Mouse (Mus musculus) liver, postnatal 0 days (tissue): ENCODE results near the gene C1ql4. TPM values are rescaled to one million over a fixed set of nuclear protein-coding genes. Genes with fewer than 3 reads are reported as not detected.
"Not testable (repeated sequence)": the region's sequence is repeated elsewhere in the genome, so short reads cannot be mapped to it uniquely, and the experiment has no call there.

ENCODE experiments used
- ATAC-seq: fragments of 200-750 bp; cut with Nextera tagmentation; 2 replicates; pipeline ENCODE4 v1.8.0; 2017; ENCODE audit warnings: mild to moderate bottlenecking, moderate library complexity
- DNase-seq: peaks from one replicate; pipeline ENCODE4 v3.0.0-alpha.2; 2016
- H3K27ac ChIP-seq: fragments of 300-500 bp; sonication (generic); 2 replicates; pipeline ENCODE4 v1.5.1; 2014; ENCODE audit warnings: antibody characterized with exemption, moderate library complexity, mild to moderate bottlenecking, low read depth
- H3K27me3 ChIP-seq: fragments of 300-500 bp; sonication (generic); 2 replicates; pipeline ENCODE4 v1.6.1; 2014; ENCODE audit warnings: low read length, control low read depth, mixed read lengths; ENCODE audit not compliant: insufficient read depth
- H3K36me3 ChIP-seq: fragments of 300-500 bp; sonication (generic); replicated peaks from 2 replicates; pipeline ENCODE4 v1.6.1; 2014; ENCODE audit warnings: mild to moderate bottlenecking, control low read depth, low read length, moderate library complexity, mixed read lengths; ENCODE audit not compliant: insufficient read depth
- H3K4me1 ChIP-seq: fragments of 300-500 bp; sonication (generic); 2 replicates; pipeline ENCODE4 v1.6.1; 2014; ENCODE audit warnings: antibody characterized with exemption, mild to moderate bottlenecking, control low read depth; ENCODE audit not compliant: insufficient read depth
- H3K4me2 ChIP-seq: fragments of 300-500 bp; sonication (generic); 2 replicates; pipeline ENCODE4 v1.6.1; 2014; ENCODE audit warnings: low read depth, mild to moderate bottlenecking, low read length, moderate library complexity, mixed read lengths
- H3K4me3 ChIP-seq: fragments of 300-500 bp; sonication (generic); 2 replicates; pipeline ENCODE4 v1.5.1; 2014; ENCODE audit warnings: low read depth, low read length
- H3K9ac ChIP-seq: fragments of 300-500 bp; sonication (generic); replicated peaks from 2 replicates; pipeline ENCODE4 v1.6.1; 2014; ENCODE audit warnings: mild to moderate bottlenecking, moderate library complexity
- H3K9me3 ChIP-seq: fragments of 300-500 bp; sonication (generic); 2 replicates; pipeline ENCODE4 v1.6.1; 2016; ENCODE audit warnings: mild to moderate bottlenecking, control low read depth, low read length, mixed read lengths
- CTCF ChIP-seq: sonication (generic); IDR thresholded peaks from 2 replicates; pipeline ENCODE4 v1.5.1; 2016; ENCODE audit warnings: antibody characterized with exemption, low read depth
- EP300 ChIP-seq: IDR thresholded peaks from 2 replicates; pipeline ENCODE4 v1.6.1; 2016; ENCODE audit warnings: antibody characterized with exemption, low read depth, mild to moderate bottlenecking
- WGBS: fragments of 180-500 bp; shearing (Covaris S2); extraction: QIAGEN DNeasy Blood & Tissue Kit; methylation state at CpG from one replicate; pipeline ENCODE4 v1.1.7; 2014; ENCODE audit not compliant: insufficient replicate concordance; 5-methylcytosine and 5-hydroxymethylcytosine counted together
- polyA plus RNA-seq: library from polyadenylated mRNA; unstranded; fragments of >200 nt; fragmentation: Nextera tagmentation; extraction: Ambion mirVana; gene quantifications from 2 replicates; pipeline ENCODE4 v1.2.1, GENCODE M21; 2015

Gene C1ql4
- polyA plus RNA-seq, 1 experiment from 2014 or later = 0.12 TPM

- Histone ChIP-seq H3K27ac (no peak overlapping the region), H3K36me3 (no peaks in the 10 kb centered on the region), H3K9me3 (no peaks in the 10 kb centered on the region), H3K4me1 (no peaks in the 10 kb centered on the region; the same call in 1 of the 2 replicates), H3K9ac (no peak overlapping the region), H3K4me3 (no peak overlapping the region), H3K27me3 (peaks cover 23% of the 10 kb centered on the region), H3K4me2 (no peak overlapping the region)
- WGBS = 32% methylated on average over 13 of the region's 13 CpGs
- ATAC-seq = no peak
- peak; percentile 55 for DNase-seq
- TF ChIP-seq CTCF (peak; percentile 93), EP300 (no peak)
These were observed 38.0 kb downstream of the C1ql4 start for GRCm38 (mm10) chr15:99049473-99050253.

GRCm38 (mm10) chr15:99045734-99046133, 41.9 kb downstream of the C1ql4 start:
- H3K9ac ChIP-seq, H3K36me3 ChIP-seq, H3K4me2 ChIP-seq, H3K4me3 ChIP-seq, H3K9me3 ChIP-seq, DNase-seq, ATAC-seq, H3K27me3 ChIP-seq, H3K27ac ChIP-seq: not testable (repeated sequence)
- 71% methylated on average over 6 of the region's 6 CpGs for WGBS
- peaks cover 13% of the 10 kb centered on the region; the same call in 1 of the 2 replicates for H3K4me1 ChIP-seq

DNA sequence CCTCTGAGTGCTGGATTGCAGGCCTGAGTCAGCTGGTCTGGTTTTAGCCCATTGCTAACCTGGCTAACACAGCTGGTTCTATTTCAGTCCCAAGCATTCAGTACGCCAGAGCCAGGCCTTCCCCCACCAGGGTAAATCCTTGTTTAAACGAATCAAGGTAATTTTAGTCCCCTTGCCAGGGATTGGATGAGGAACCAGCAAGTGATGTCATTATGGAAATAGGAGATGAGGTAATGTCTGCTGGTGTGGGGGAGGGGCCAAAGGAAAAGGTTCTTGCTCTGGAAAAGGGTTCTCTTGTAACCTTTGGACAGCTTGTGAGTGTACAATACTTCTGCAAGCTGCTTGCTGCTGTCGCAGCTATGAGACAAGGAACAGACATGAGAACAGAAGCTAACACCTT, 42.8 kb downstream of the C1ql4 start:
- H3K27me3 ChIP-seq = no peaks in the 10 kb centered on the region
- no peak for TF ChIP-seq EP300
- 48% methylated on average over 3 of the region's 3 CpGs for WGBS
- H3K4me3 ChIP-seq = no peak overlapping the region
- H3K4me2 ChIP-seq = no peak overlapping the region
- no peak overlapping the region for H3K9ac ChIP-seq
- H3K4me1 ChIP-seq = peaks cover 13% of the 10 kb centered on the region; the same call in 1 of the 2 replicates
- DNase-seq (peak; percentile 67), ATAC-seq (peak; percentile 44)
- no peaks in the 10 kb centered on the region for H3K9me3 ChIP-seq
- no peaks in the 10 kb centered on the region for H3K36me3 ChIP-seq
- peak overlapping the region; percentile 72; the same call in 1 of the 2 replicates for H3K27ac ChIP-seq

GRCm38 (mm10) chr15:99042334-99042733, 45.3 kb downstream of the C1ql4 start:
- DNase-seq = peak; percentile 60
- 52% methylated on average over 5 of the region's 5 CpGs for WGBS
- TF ChIP-seq EP300 (no peak; the same call in 1 of the 2 replicates), CTCF (no peak)
- ATAC-seq = peak; percentile 83
- Histone ChIP-seq H3K4me1 (peaks cover 13% of the 10 kb centered on the region; the same call in 1 of the 2 replicates), H3K36me3 (peaks cover 11% of the 10 kb centered on the region), H3K9me3 (no peaks in the 10 kb centered on the region), H3K4me2 (peak overlapping the region; percentile 8), H3K27ac (peak overlapping the region; percentile 87), H3K4me3 (0 out of 2 replicates have a peak overlapping the region, but pooled peaks have one; percentile 26), H3K9ac (no peak overlapping the region), H3K27me3 (no peaks in the 10 kb centered on the region)

- 65% methylated on average over 21 of the region's 21 CpGs for WGBS
These were observed 46.4 kb downstream of the C1ql4 start for GRCm38 (mm10) chr15:99040920-99041856.

More at GRCm38 (mm10) chr15:99040920-99041856, 46.4 kb downstream of the C1ql4 start:
- Histone ChIP-seq H3K27ac (peak overlapping the region; percentile 87; the same call in 1 of the 2 replicates), H3K4me1 (peaks cover 15% of the 10 kb centered on the region), H3K9ac (0 out of 2 replicates have a peak overlapping the region, but pooled peaks have one; percentile 34), H3K27me3 (no peaks in the 10 kb centered on the region), H3K4me3 (no peak overlapping the region), H3K4me2 (no peak overlapping the region), H3K9me3 (no peaks in the 10 kb centered on the region), H3K36me3 (peaks cover 18% of the 10 kb centered on the region)
- ATAC-seq (no peak), DNase-seq (peak; percentile 11)
- TF ChIP-seq EP300 (no peak), CTCF (no peak)
